Comparison of ENCODE assay signal across 28 mouse cellular contexts in genomic region chr3:130565586-130565985, GRCm38 (mm10). TPM values are rescaled to one million over a fixed set of nuclear protein-coding genes. Genes with fewer than 3 reads are reported as not detected.
"Had no signal": no experiment of that assay in that cellular context is flagged by ENCODE, and none has a peak within 500 bp of the region (broad histone marks: within the 10 kb centered on the region; RNA-seq: fewer than 3 reads in every experiment).

No protein-coding gene starts in this region.

- H3K27me3 ChIP-seq: lung, embryonic 15.5 days; megakaryocyte, embryonic 14.5 days; midbrain, embryonic 13.5 days; midbrain, embryonic 15.5 days; neural tube, embryonic 13.5 days; neural tube, embryonic 15.5 days had no signal

- H3K4me2 ChIP-seq: lung, embryonic 15.5 days; midbrain, embryonic 11.5 days; midbrain, embryonic 13.5 days; midbrain, embryonic 15.5 days; neural tube, embryonic 13.5 days; neural tube, embryonic 15.5 days had no signal

- H3K27ac ChIP-seq: lung, embryonic 15.5 days; macrophage; midbrain, embryonic 13.5 days; midbrain, embryonic 15.5 days; neural tube, embryonic 13.5 days; neural tube, embryonic 15.5 days had no signal

- ATAC-seq: liver, postnatal 0 days; lung, postnatal 0 days; midbrain, embryonic 13.5 days; midbrain, embryonic 15.5 days had no signal

- DNase-seq: liver, postnatal 0 days; lung, adult 2 months; lung, postnatal 14 days; lung, postnatal 36 days; retina, postnatal 1 day; right cerebral cortex, adult 18-20 months; right cerebral cortex, postnatal 25 days; right cerebral cortex, postnatal 4 days; spleen, adult 18-20 months; thymus, adult 18-20 months; thymus, postnatal 14 days; thymus, postnatal 36 days had no signal

- H3K4me1 ChIP-seq: megakaryocyte, embryonic 14.5 days; midbrain, embryonic 13.5 days; midbrain, embryonic 15.5 days had no signal

- H3K9me3 ChIP-seq: lung, embryonic 15.5 days; megakaryocyte, embryonic 14.5 days; midbrain, embryonic 13.5 days; midbrain, embryonic 15.5 days; neural tube, embryonic 13.5 days; neural tube, embryonic 15.5 days had no signal

- H3K4me3 ChIP-seq: lung, embryonic 15.5 days; megakaryocyte, embryonic 14.5 days; midbrain, embryonic 13.5 days; midbrain, embryonic 15.5 days; neural tube, embryonic 13.5 days; neural tube, embryonic 15.5 days had no signal

- H3K9ac ChIP-seq: liver, postnatal 0 days; lung, embryonic 15.5 days; midbrain, embryonic 13.5 days; midbrain, embryonic 15.5 days; neural tube, embryonic 13.5 days; neural tube, embryonic 15.5 days had no signal

- H3K36me3 ChIP-seq: lung, embryonic 15.5 days; midbrain, embryonic 13.5 days; midbrain, embryonic 15.5 days; neural tube, embryonic 13.5 days; neural tube, embryonic 15.5 days had no signal

RNA-seq across cellular contexts. Expression of gene Etnppl, which starts 51.7 kb away (rescaled TPM):
- total RNA-seq: megakaryocyte progenitor cell, adult 5-6 weeks; monocyte, adult 5-6 weeks had no signal
- polyA plus RNA-seq: lung, adult 2 months; lung, embryonic 15.5 days; lung, postnatal 0 days; macrophage; midbrain, embryonic 11.5 days; midbrain, embryonic 13.5 days; midbrain, embryonic 15.5 days; midbrain, postnatal 0 days; neural tube, embryonic 11.5 days; neural tube, embryonic 13.5 days; stomach, embryonic 14.5 days; stomach, embryonic 16.5 days; thymus, postnatal 0 days had no signal
